Mouse (Mus musculus) left cerebral cortex, adult 9 months (tissue): Measurements from ENCODE around the gene Med20.

Source experiments
- DNase-seq, 2 experiments: peaks; one replicate each; pipeline ENCODE4 v3.0.0; 2022; ENCODE audit warnings: low spot score in 2 of 2

Gene Med20

DNA sequence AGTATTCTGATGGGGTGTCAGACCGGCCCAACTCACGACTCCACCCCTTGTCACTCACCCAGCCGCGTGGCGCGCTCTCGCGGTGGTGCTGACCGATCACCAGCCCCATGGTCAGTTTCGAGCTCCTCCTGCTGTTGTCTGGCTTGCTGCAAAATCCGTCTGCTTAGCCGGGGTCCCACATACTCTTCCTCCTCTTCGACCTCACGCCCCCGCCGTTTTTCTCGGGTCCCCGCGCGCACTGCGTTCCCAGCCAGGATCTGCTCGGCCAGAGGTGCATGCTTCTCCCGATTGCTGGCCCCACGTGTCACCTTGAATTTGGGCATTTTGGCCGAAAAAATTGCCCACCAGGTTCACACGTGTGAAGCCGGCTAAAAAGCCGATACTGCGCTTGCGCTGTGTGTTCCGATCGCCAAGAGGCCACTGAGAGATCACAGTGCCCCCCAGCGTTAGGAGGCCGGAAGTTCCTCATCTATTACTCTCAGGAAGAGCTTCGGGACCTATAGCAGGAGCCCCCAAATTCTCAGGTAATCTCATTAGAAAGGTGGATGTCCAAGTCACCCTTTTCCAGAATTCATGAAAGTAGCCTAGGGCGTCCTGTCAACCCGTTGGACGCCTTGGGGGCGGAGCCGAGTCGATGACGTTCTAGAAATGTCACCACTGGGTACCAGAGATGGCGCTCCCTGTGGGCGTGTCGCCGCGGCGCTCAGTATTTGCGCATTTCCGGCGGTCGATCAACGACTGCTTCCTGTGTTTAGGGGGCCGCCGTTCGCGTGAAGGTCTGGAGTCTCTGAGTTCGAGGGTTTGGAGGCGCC lies at the start of gene Med20, which contains the start of the genes Bysl and Gm20517:
TSS of gene Med20 (plus strand) at position 734 of the 812 bp plus-strand sequence.
TSS of gene Bysl (minus strand) at position 644 of the 812 bp plus-strand sequence.
TSS of gene Gm20517 (plus strand) at position 741 of the 812 bp plus-strand sequence.
- DNase-seq: peak; percentile 78 to 96

DNA sequence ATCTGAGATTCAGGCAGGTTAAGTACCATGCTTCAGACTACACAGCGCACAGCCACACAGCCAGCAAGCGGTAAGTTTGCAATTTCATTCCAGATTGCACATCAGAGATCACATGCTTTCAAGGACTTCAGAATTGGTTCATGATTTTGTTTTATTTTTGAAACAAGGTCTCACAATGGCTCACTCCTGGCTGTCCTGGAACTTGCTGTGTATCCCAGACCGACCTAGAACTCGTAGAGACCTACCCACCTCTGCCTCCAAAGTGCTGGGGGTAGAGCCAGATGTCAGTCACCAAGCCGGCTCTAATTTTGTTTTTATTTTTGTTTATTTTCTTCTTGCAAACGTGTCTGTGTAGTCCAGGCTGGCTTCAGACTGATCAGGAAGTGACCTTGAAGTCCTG lies 48.5 kb upstream of the Med20 start:
- DNase-seq: no peak

DNA sequence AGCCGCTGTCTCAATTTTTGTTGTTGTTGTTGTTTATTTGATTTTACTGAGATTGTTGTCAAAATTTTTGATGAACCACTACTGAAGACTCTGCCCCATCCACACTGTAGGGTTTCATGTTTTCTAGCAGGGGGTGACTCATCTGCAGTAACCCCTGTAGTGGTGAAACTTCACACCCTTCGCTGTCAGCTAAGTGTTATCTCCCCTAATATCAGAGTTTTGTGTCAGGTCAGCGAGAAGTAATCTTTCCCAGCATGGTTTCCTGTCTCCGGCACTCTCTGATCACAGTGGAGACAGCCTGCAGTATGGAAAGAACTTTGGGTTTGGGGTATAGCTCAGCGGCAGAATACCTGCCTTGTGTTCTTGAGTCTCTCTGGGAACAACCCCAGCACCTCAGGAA lies 46.8 kb upstream of the Med20 start:
- DNase-seq: no peak

DNA sequence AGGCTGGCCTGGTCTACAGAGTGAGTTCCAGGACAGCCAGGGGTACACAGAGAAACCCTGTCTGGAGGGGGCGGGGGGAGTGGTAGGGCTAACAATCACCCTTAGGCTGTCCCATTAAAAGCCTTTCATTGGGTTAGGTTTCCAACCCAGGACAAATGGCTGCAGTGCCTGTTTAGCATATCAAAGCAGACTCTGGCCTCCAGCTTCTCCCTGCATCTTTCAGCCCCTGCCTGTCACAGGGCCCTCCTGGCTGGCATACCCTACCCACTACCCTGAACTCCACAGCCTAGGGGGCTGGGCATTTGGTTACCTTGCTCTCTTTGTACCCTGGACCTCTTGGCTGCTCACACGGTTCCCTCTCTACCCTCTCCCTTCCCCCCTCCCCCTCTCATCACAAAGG lies 45.2 kb upstream of the Med20 start:
- DNase-seq: no peak

DNA sequence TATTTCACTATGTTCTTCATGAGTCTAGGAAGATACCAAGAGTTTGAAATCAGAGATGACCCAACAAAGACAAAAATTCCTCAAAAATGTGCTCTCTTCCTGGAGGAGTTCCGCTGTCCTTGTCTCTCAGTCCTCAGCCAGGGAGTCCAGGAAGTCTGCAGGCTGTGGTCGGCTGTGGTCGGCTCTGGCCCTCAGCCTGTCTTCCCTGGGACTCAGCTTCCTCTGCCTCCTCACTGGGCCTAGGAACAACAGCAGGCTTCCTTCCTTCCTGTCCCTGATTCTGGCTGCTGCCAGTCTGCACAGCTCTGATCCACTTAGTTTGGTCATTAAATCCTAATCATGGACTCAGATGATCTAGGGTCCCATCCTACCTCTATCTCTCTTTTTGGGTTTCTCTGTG lies 44.1 kb upstream of the Med20 start:
- no peak for DNase-seq

DNA sequence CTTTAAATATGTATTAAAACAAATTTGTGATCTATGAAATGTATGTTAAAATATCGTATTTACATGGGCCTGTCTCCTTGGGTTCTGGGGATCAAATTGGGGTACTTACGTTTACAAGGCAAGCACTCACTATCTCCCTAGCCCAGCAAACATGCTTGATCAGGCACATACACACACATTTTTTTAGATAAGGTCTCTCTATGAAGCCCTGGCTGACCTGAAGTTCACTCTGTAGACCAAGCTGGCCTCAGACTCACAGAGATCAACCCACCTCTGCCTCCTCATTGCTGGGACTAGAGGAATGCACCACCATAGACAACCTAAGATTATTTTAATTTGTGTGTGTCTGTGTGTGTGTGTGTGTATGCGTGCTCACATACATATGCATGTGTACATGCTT lies 43.0 kb upstream of the Med20 start:
- DNase-seq: no peak

DNA sequence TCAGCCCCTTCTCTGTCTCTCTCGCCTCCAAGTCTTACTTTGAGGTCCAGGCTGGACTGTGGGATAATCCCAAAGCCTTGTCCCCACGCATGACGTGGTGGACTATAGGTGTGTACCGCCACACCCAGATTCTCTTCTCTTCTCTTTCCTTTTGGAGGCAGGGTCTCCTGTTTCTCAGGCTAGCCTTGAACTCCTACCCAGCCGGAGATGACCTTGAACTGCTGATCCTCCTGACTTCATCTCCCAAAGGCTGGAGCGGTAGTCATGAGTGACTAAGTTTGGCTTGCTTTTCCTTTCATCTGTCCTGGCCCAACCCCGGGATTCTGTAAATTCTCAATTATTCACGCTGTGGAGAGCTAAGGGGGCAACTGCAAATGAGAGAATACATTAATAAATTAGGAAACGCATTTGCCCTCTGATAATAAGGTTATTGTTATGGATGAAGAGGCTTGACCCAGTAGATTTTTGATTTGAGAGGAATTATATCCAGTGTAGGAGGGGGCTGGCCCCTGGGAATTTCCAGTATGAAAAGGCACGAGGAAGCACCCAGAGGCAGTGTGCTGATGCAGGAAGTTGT lies 42.3 kb upstream of the Med20 start:
- DNase-seq: no peak

DNA sequence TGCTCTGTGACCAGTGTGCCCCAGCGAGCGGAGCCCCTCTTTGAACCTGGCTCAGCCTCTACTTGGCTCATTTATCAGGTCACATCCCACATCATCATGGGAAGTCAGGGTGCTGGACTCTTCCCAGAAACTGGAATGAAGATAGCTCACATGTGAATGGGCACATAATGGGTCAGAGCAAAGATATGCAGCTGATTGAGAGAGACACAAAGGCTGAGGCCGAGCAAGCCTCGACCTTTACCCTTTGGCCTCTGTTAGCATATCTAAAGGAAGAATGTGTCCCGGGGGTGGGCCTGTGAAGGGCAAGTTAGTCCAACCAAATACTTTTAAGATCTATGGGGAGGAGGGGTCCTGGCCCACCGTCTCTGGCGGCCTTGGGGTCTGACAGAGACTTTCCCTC lies 39.8 kb upstream of the Med20 start:
- no peak for DNase-seq

DNA sequence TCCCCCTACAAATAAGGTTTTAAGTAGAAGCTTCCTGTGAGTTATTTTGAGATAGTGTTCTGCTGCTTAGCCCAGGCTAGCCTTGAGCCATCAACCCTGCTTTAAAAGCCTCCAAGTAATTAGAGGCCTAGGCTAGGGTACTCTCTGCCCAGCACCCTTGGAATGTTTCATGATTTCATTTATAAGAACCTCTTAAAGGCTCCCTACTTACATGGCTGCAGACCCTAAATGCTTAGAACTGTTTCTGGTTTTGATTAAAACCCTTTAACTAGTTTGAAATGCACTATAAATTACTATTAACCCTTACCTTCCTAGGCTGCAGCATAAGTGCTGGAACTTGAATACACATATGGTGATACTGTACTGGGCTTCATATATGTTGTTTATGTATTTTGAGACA lies 38.9 kb upstream of the Med20 start:
- no peak for DNase-seq

DNA sequence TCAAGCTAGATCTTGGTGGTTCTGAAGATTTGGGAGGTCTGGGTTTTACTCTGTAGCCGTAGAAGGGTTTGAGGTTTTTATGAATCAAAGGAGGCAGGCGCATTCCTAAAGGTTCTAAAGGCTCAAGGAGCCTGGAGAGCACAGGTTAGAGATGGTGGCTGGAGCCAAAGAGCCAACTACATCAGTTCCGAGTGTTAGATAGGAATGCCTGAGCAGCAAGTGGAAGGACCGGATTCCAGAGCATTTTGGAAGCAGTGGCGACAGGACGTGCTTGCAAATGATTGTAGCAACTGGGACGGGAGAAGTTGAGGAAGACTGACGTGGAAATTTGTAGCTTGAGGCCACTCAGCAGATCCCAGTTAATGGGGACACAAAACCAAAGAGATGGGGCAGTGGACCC lies 37.4 kb upstream of the Med20 start:
- no peak for DNase-seq

DNA sequence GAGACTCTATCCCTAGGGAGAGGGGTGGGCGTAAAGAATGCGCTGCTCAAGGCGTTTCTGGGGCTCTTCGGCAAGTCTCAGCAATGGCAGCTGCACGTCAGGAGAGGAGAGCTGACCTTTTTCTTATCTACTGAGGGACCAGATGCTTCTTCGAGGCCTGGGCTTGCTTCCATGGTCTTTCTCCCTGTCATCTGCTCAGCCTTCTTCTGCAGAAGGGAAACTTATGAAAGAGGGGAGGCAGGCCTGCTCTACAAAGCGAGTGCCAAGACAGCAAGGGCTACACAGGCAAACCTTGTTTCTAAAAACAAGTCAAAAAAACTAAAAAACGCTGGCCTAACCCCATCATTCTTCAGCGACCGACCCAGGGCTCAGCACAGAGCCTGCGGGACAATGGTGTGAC lies 36.6 kb upstream of the Med20 start:
- no peak for DNase-seq

DNA sequence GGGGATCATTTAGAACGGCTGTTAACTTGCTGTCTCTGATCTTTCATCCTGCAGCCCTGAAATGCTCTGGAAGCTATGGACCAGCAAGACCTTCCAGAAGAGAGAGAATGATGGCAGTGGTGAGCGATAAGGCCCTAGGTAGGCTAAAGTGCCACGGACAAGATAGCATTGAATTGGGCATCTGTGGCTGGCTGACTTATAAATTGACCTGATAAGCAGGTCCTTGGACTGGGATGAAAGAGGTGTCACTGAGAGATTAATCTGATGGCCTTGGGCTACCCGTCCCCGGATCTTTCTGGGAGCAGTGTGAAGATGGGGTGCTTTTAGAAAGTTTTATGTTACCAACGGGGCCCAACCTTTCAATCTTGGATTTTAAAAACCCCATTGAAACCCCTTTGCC lies 32.7 kb upstream of the Med20 start:
- DNase-seq: no peak

DNA sequence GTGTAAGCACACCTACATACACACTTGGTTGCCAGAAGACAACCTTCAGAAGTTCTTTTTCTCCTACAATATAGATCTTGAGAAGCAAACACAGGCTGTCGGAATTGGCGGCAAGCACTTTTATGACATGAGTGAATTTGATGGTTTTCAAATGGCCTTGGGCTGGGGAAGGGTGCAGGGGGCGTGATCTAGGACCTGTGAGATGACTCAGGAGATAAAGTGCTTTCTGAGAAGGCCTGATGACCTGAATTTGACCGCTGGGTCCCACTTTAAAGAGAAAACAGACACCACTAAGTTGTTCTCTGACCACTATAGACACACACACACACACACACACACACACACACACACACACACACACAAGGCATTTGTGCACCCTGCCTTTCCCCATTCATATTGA lies 30.4 kb upstream of the Med20 start:
- DNase-seq: no peak

DNA sequence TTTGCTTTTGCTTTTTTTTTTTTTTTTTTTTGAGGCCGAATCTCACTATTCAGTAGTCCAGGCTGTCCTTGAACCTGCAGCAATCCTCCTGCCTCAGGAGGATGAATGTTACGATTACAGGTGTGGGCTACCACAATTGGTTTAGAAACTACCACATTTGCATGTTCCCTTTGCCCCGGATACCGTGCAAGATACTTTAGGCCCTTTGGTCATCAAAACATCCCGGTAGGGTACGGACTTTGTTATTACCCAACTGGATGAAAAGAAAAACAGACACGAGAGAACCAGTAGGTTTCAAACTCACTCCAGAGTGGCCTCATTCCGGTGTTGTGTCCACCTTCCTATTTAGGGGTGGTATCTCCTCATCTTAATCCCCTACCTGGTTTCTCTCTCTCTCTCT lies 22.9 kb upstream of the Med20 start:
- no peak for DNase-seq

DNA sequence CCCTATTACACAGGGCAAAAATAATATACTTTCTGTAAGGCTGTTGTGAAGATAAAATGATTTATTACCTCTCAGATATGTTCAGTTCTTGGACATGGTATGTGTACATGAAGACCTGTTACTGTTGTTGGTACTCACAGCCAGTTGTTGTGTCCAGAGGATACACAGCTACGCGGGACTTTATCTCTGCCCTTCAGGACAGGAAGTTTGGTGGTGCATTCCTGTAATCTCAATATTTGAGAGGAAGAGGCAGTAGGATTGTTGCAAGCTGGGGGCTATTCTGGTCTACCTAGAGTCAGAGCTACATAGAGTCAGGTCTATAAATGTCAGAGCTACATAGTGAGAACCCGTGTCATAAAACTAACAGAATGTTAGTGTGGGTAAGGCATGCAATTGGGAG lies 20.3 kb upstream of the Med20 start:
- no peak for DNase-seq

DNA sequence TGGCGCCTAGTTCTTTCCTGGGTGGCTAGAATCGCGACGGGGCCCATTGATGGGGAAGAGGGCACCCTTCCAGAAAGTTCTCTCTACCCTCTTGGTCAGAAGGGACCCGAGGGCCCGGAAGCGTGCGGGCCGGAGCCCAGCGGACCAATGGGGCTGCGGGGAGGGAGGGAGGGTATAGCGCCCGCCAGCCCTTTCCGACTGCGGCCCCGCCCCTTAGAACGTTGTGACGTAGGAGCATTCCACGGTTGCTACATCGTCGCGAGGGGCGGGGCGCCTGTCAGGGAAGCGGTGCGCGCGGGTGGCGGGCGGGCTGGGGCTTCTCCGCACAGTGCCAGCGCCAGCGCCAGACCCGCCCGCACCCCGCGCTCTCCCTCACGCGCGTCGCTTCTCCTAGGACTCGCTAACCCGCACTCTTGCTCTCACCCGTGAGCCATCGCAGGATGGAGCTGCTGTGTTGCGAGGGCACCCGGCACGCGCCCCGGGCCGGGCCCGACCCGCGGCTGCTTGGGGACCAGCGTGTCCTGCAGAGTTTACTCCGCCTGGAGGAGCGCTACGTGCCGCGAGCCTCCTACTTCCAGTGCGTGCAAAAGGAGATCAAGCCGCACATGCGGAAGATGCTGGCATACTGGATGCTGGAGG lies 18.0 kb upstream of the Med20 start:
- DNase-seq: peak; percentile 51 to 87

DNA sequence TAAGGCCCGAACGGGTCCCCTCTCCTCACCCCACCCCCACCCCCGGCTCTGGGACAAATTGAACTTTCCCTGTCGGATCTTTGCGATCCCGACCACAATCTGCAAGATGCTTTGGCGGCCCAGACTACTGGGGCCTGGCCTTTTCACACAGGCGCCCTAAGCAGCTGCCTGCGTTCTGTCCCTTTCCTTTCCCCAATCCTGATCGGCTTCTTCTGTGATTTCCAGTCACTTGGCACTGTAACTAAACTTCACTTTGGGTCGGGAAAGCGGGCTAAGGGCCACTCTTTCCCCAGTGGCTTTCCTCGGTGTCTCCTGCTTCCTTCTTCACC lies 17.6 kb upstream of the Med20 start:
- no peak for DNase-seq

DNA sequence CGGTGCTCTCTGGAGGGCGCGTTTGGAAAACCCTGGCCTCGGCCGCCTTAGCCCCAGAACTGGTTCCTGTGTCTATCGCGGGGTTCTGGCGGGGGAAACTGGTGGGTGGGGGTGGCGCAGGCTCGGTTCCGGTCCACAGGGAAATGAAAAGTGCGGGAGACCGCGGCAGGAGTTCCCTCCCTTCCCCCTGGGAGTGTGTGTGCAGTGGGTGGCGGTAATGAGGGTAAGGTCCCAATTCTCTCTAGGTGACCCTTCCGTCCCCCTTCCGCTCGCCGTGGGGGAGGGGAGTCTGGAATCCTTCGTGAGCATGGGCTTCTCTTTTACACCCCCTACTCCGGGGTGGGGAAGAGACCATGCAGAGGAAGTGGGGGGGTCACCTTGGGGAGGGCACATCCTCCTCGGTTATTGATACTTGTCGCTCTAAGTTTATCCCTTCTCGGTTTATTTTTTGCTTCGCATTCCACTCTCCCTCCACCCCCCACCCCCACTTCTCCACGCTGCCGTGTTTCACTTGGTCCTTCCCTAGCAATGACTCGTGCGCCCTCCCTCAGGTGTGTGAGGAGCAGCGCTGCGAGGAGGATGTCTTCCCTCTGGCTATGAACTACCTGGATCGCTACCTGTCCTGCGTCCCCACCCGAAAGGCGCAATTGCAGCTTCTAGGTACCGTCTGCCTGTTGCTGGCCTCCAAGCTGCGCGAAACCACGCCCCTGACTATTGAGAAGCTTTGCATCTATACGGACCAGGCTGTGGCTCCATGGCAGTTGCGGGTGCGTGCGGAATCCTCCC lies 17.0 kb upstream of the Med20 start:
- DNase-seq: no peak

DNA sequence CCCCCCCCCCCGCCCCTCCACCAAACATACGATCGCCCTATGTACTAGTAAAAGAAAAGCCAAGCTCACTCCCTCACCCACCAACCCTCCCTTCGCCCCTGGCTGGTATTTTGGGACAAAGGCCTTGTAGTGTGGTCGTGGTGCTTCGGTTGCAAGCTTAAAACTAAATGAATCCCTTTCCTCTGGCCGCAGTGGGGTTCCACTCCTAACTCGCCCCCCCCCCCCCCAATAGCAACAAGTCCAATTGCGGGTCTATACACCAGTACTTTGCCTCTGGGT lies 16.5 kb upstream of the Med20 start:
- no peak for DNase-seq

DNA sequence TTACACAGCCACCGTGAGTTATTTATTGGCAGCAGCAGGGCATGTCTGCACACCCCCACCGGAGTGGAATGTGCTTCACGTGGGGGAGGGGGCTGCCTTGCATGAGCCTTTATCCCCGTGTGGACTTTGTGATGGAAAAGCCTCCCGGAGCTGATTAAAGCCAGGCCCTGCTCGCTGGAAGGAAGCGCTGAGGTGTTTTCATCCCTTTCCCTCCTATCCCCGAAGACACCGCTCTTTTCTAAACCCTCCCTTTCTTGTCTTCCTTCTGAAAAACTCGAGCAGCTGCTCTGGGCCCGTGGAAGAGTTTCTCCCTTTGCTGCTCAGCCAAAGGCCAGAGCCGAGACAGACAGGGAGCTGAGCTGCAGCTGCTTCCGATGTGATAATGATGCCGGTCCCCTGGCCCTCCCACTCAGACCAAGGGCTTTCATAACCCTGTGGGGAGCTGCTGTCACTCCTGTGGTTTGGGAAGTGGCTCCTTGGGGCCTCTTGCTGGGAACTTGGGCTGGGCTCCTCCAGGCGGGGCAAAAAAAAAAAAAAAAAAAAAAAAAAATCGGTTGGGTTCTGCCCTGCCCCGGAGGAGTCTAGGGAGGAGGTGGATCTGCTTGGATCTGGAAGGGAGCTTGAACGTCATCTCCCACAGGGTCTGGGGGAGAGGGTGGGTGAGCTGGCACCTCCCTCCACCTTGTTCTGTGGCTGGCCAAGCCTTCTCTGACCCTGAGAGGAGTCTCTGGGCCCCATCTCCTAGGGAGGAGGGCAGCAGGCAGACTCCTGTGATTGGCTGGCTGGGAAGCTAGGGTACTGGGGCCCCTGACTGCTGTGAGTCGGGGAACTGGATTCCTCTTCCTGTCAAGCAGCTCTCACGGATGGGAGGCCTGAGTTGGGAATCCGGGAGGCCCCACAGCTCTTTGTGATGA lies 15.9 kb upstream of the Med20 start:
- DNase-seq: no peak

DNA sequence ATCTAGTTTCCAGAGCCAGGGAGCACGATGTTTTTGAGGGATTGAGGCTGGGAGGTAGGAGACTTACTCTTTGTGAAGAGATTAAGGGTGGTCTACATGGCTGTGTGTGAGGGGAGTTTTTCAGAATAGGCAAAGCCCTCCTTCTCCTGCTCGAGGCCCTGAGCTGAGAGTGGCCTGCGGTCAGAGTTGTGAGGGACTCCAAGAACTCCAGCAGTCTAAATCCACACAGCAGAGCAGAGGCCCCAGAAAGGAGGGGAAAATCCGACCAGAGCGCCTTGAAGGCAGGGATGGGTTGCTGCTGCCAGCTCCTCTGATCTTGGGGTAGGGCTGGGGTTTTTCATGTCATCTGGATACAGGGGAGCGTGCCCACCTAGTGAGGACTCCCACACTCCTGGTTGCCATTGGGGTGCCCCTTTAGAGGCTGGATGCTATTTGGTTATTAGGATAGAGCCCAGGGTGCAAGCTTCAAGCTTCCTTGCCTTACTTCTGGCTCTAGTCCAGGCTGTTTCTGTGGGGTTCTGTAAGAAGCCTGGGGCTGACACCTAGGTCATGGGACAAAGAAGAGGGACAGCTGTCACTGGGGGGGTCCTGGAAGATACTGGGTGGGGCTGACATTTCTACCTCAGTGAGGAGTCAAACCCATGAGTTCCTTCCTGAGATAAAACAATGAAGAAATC lies 15.1 kb upstream of the Med20 start:
- DNase-seq: no peak
